Mouse (Mus musculus): ENCODE measurements at regions not wholly inside any gene's neighbourhood (a gene's known extent, or its start where the extent isn't known, plus 50 kb on each side); places are given as distances from the start of the nearest gene placed in this dataset.

DNA sequence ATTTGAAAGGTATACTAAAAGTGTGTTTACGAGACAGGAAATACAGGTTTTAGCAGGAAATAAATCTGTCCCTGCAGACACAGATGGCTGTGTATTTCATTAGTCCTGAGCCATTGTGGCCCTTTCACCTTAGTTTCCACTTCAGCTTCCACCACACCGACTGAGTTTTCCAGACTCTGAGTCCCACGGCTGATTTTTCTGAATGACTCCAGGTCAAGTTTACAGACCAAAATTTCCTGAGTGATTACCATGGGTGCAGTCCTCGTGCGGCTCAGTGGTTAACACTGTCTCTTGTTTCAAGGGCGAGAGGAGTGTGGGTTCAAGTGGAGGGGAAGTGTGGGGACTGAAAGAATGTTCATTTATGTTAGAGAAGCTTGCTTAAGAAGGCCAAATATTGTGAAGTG, 365.1 kb upstream of the Arglu1 start:
- Histone ChIP-seq H3K27ac (no peak overlapping the region), H3K36me3 (ENCODE audit: control insufficient read depth, insufficient read depth, low read length) (no peaks in the 10 kb centered on the region), H3K4me1 (ENCODE audit: control insufficient read depth, insufficient read depth, low read length) (peaks cover 1% of the 10 kb centered on the region; the same call in 1 of the 2 replicates), H3K27me3 (ENCODE audit: control insufficient read depth, insufficient read depth, low read length) (0 out of 2 replicates have a peak, but pooled peaks cover 1% of the 10 kb centered on the region), H3K79me2 (replicated peaks; ENCODE audit: control insufficient read depth, insufficient read depth, low read length) (no peaks in the 10 kb centered on the region), H3K9ac (ENCODE audit: low read depth, low read length) (no peak overlapping the region), H3K4me3 (no peak overlapping the region)
- DNase-seq = no peak
- 58% methylated on average over 6 of the region's 6 CpGs for WGBS
- intact Hi-C loops (cut with DNase I) = no loop called here
- no peak for TF ChIP-seq CTCF (IDR thresholded peaks at IDR 0.05)
- TF ChIP-seq POLR2A (IDR thresholded peaks at IDR 0.05; ENCODE audit: insufficient read depth, low read depth, low read length) = no peak
- TF ChIP-seq EP300 (IDR thresholded peaks at IDR 0.05; ENCODE audit: insufficient read depth, low read depth, low read length) = no peak

DNA sequence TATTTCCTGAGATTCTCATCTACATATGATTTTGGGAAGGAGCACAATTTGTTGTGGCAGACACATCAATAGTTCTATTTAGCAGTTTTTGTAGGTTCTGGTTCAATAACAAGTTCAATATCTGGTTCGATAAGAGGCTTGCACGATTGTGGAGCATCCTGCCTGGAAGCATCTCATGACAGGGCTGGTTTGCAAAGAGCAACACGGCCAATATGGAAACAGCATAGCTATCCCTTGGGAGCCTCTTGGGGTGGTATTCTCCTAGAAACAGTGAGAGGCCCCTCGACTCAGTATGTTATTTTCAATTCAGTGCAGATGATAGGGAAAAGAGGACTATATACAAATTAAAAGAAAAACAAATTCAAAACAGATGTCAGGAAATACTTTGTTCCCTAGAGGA, 364.5 kb upstream of the Arglu1 start:
- TF ChIP-seq CTCF (IDR thresholded peaks at IDR 0.05) (no peak), EP300 (IDR thresholded peaks at IDR 0.05; ENCODE audit: insufficient read depth, low read depth, low read length) (no peak), POLR2A (IDR thresholded peaks at IDR 0.05; ENCODE audit: insufficient read depth, low read depth, low read length) (no peak)
- Histone ChIP-seq H3K4me1 (ENCODE audit: control insufficient read depth, insufficient read depth, low read length) (peaks cover 1% of the 10 kb centered on the region; the same call in 1 of the 2 replicates), H3K36me3 (ENCODE audit: control insufficient read depth, insufficient read depth, low read length) (no peaks in the 10 kb centered on the region), H3K9ac (ENCODE audit: low read depth, low read length) (no peak overlapping the region), H3K27me3 (ENCODE audit: control insufficient read depth, insufficient read depth, low read length) (0 out of 2 replicates have a peak, but pooled peaks cover 1% of the 10 kb centered on the region), H3K27ac (no peak overlapping the region), H3K79me2 (replicated peaks; ENCODE audit: control insufficient read depth, insufficient read depth, low read length) (no peaks in the 10 kb centered on the region), H3K4me3 (no peak overlapping the region)
- DNase-seq = no peak
- 50% methylated on average over 4 of the region's 4 CpGs for WGBS
- intact Hi-C loops (cut with DNase I) = no loop called here

DNA sequence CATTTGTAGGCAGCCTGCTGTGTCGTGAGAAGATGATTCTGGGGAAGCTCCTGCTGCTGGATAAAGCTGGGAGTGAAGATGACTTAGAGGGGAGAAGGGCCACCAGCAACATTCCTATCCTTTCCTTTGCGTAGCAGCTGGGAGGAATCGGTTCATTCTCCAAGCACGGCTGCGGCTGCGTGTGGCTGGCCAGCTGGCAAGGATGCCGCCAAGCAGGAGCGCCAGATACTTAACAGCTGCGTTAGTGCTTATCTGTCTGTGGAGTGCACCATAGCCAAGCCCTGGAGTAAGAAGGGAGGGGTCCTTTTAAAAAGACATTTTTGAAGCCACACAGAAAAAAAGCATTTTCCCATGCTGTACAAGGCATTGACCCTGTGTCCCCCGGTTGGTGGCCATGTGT, 361.4 kb upstream of the Arglu1 start:
- Histone ChIP-seq H3K9ac (ENCODE audit: low read depth, low read length) (no peak overlapping the region), H3K27ac (no peak overlapping the region), H3K27me3 (ENCODE audit: control insufficient read depth, insufficient read depth, low read length) (0 out of 2 replicates have a peak, but pooled peaks cover 1% of the 10 kb centered on the region), H3K4me1 (ENCODE audit: control insufficient read depth, insufficient read depth, low read length) (peaks cover 1% of the 10 kb centered on the region; the same call in 1 of the 2 replicates), H3K36me3 (ENCODE audit: control insufficient read depth, insufficient read depth, low read length) (no peaks in the 10 kb centered on the region), H3K79me2 (replicated peaks; ENCODE audit: control insufficient read depth, insufficient read depth, low read length) (no peaks in the 10 kb centered on the region), H3K4me3 (no peak overlapping the region)
- intact Hi-C loops (cut with DNase I) = no loop called here
- WGBS = 43% methylated on average over 10 of the region's 10 CpGs
- TF ChIP-seq CTCF (IDR thresholded peaks at IDR 0.05) = no peak
- no peak for TF ChIP-seq EP300 (IDR thresholded peaks at IDR 0.05; ENCODE audit: insufficient read depth, low read depth, low read length)
- TF ChIP-seq POLR2A (IDR thresholded peaks at IDR 0.05; ENCODE audit: insufficient read depth, low read depth, low read length) = no peak
- DNase-seq = peak; percentile 72 to 81

DNA sequence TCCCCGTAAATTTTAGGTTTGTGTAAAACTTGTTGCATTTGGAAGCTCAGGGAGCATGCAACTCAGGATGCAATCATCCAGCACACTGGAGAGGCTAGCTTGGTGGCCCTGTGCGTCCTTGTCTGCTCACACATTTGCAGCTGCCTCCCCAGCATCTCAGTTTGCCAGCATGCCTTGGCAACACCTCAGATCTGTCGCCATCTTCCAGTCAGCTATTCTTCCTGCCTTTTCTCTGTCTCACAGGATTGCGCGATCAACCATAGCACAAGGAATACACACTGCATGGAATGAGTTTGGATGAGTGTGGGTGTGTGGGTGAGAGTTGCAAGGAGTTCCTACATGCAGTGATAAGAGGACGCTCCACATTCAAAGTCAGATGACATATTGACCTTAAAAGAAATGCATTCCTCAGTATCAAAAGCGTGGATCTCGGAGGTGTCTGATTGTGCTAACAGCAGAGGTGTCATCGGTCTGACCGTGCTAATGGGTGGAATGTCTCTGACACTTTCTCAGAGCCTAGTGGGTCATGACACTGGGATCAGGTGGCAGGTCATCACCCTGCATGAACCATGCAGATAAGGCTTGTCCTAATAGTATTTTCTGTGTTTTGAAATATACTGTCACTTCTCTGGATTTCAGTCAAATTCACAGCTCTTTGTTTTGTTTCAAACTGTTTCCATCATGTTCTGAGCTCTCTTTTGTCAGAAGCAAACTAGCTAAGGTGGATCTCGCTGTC, 360.6 kb upstream of the Arglu1 start:
- Histone ChIP-seq H3K9ac (ENCODE audit: low read depth, low read length) (no peak overlapping the region), H3K27me3 (ENCODE audit: control insufficient read depth, insufficient read depth, low read length) (0 out of 2 replicates have a peak, but pooled peaks cover 1% of the 10 kb centered on the region), H3K4me3 (no peak overlapping the region), H3K79me2 (replicated peaks; ENCODE audit: control insufficient read depth, insufficient read depth, low read length) (no peaks in the 10 kb centered on the region), H3K27ac (no peak overlapping the region), H3K36me3 (ENCODE audit: control insufficient read depth, insufficient read depth, low read length) (no peaks in the 10 kb centered on the region), H3K4me1 (ENCODE audit: control insufficient read depth, insufficient read depth, low read length) (peaks cover 1% of the 10 kb centered on the region; the same call in 1 of the 2 replicates)
- no peak for DNase-seq
- WGBS = 59% methylated on average over 11 of the region's 11 CpGs
- intact Hi-C loops (cut with DNase I) = no loop called here
- no peak for TF ChIP-seq EP300 (IDR thresholded peaks at IDR 0.05; ENCODE audit: insufficient read depth, low read depth, low read length)
- no peak for TF ChIP-seq CTCF (IDR thresholded peaks at IDR 0.05)
- no peak for TF ChIP-seq POLR2A (IDR thresholded peaks at IDR 0.05; ENCODE audit: insufficient read depth, low read depth, low read length)

DNA sequence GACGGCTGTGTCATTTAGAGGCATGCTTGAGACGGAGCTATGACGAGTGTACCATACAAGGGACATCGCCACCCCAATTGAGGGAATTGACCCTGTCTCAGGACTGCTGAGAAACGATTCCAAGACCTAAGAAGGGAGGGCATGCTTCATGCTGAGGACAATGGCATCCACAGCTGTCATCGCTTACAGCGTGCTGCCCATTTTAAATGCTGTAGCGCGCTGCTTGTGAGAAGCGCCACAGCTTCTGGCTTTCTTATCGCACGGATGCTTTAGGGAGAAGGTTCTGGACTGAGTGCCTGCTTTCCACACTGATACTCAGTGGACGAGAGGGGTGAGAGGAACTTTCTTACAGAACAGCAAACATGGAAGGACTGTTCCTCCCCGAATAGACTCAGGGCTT, 357.8 kb upstream of the Arglu1 start:
- H3K27ac ChIP-seq = no peak overlapping the region
- 63% methylated on average over 14 of the region's 14 CpGs for WGBS
- intact Hi-C loops (cut with DNase I) = no loop called here
- no peaks in the 10 kb centered on the region for H3K36me3 ChIP-seq (ENCODE audit: control insufficient read depth, insufficient read depth, low read length)
- H3K79me2 ChIP-seq (replicated peaks; ENCODE audit: control insufficient read depth, insufficient read depth, low read length) = no peaks in the 10 kb centered on the region
- H3K27me3 ChIP-seq (ENCODE audit: control insufficient read depth, insufficient read depth, low read length) = 0 out of 2 replicates have a peak, but pooled peaks cover 1% of the 10 kb centered on the region
- no peak overlapping the region for H3K9ac ChIP-seq (ENCODE audit: low read depth, low read length)
- H3K4me1 ChIP-seq (ENCODE audit: control insufficient read depth, insufficient read depth, low read length) = peaks cover 1% of the 10 kb centered on the region; the same call in 1 of the 2 replicates
- DNase-seq = no peak
- TF ChIP-seq POLR2A (IDR thresholded peaks at IDR 0.05; ENCODE audit: insufficient read depth, low read depth, low read length) = no peak
- TF ChIP-seq CTCF (IDR thresholded peaks at IDR 0.05) = no peak
- no peak for TF ChIP-seq EP300 (IDR thresholded peaks at IDR 0.05; ENCODE audit: insufficient read depth, low read depth, low read length)
- H3K4me3 ChIP-seq = no peak overlapping the region

Measured in heart, adult 2 months (tissue).